Mouse (Mus musculus) adrenal gland, postnatal 10 days (tissue): ENCODE measurements around the gene Pank2. TPM values are rescaled to one million over a fixed set of nuclear protein-coding genes. Genes with fewer than 3 reads are reported as not detected.
"Not testable (repeated sequence)": the region's sequence is repeated elsewhere in the genome, so short reads cannot be mapped to it uniquely, and the experiment has no call there.

Experiments used
- DNase-seq: peaks from one replicate; pipeline ENCODE4 v3.0.0; 2021; ENCODE audit warnings: mixed read lengths
- total RNA-seq, 2 experiments: library from RNA; stranded (reverse); gene quantifications; 2 replicates each; pipeline ENCODE4 v1.2.3; 2021

Gene Pank2
- total RNA-seq, 2 experiments from 2014 or later = 52.7 to 57.7 TPM

GRCm38 (mm10) chr2:131260544-131261307 lies 1.6 kb upstream of the Pank2 start:
- no peak for DNase-seq

GRCm38 (mm10) chr2:131261481-131262212 lies 648 bp upstream of the Pank2 start:
- no peak for DNase-seq

GRCm38 (mm10) chr2:131262680-131263670 lies 680 bp downstream of the Pank2 start:
- no peak for DNase-seq

GRCm38 (mm10) chr2:131264027-131264426 lies 1.7 kb downstream of the Pank2 start:
- no peak for DNase-seq

- peak; percentile 43 for DNase-seq
Measured at GRCm38 (mm10) chr2:131265056-131265455, 2.8 kb downstream of the Pank2 start.

- DNase-seq = peak; percentile 33
Measured at GRCm38 (mm10) chr2:131275493-131275892, 13.2 kb downstream of the Pank2 start.

- DNase-seq = no peak
Measured at GRCm38 (mm10) chr2:131276722-131277121, 14.4 kb downstream of the Pank2 start.

GRCm38 (mm10) chr2:131281596-131281995 lies 19.3 kb downstream of the Pank2 start:
- no peak for DNase-seq

- no peak for DNase-seq
Measured at GRCm38 (mm10) chr2:131286276-131286675, 24.0 kb downstream of the Pank2 start.

- no peak for DNase-seq
Measured at GRCm38 (mm10) chr2:131290669-131291068, 28.4 kb downstream of the Pank2 start.

- peak; percentile 28 for DNase-seq
Measured at GRCm38 (mm10) chr2:131296746-131297261, 34.5 kb downstream of the Pank2 start.

- not testable (repeated sequence) for DNase-seq
Measured at GRCm38 (mm10) chr2:131298674-131299073, 36.4 kb downstream of the Pank2 start.

GRCm38 (mm10) chr2:131300485-131300884 lies 38.2 kb downstream of the Pank2 start:
- no peak for DNase-seq

- no peak for DNase-seq
Measured at GRCm38 (mm10) chr2:131301635-131302034, 39.3 kb downstream of the Pank2 start.

- DNase-seq = no peak
Measured at GRCm38 (mm10) chr2:131304497-131304896, 42.2 kb downstream of the Pank2 start.

- DNase-seq = not testable (repeated sequence)
Measured at GRCm38 (mm10) chr2:131305226-131305625, 42.9 kb downstream of the Pank2 start.

GRCm38 (mm10) chr2:131307391-131307790 lies 45.1 kb downstream of the Pank2 start:
- no peak for DNase-seq

GRCm38 (mm10) chr2:131307822-131308221 lies 45.5 kb downstream of the Pank2 start:
- peak; percentile 53 for DNase-seq

- DNase-seq = no peak
Measured at GRCm38 (mm10) chr2:131309296-131309695, 47.0 kb downstream of the Pank2 start.

- DNase-seq = no peak
Measured at GRCm38 (mm10) chr2:131316167-131316566, 53.9 kb downstream of the Pank2 start.

- DNase-seq = no peak
Measured at GRCm38 (mm10) chr2:131319401-131319800, 57.1 kb downstream of the Pank2 start.

- DNase-seq = peak; percentile 51
Measured at GRCm38 (mm10) chr2:131321192-131321591, 58.9 kb downstream of the Pank2 start.
